Mouse (Mus musculus) hindbrain, embryonic 11.5 days (tissue): ENCODE results near the gene Ninl. TPM values are rescaled to one million over a fixed set of nuclear protein-coding genes. Genes with fewer than 3 reads are reported as not detected.
"Not testable (repeated sequence)": the region's sequence is repeated elsewhere in the genome, so short reads cannot be mapped to it uniquely, and the experiment has no call there.

Experiments used
- ATAC-seq: fragments of 200-750 bp; cut with Nextera tagmentation; 2 replicates; pipeline ENCODE4 v1.8.0; 2017; ENCODE audit warnings: mild to moderate bottlenecking, moderate TSS enrichment, moderate library complexity; ENCODE audit not compliant: low FRiP score
- DNase-seq: peaks from one replicate; pipeline ENCODE4 v3.0.0-alpha.2; 2015; ENCODE audit warnings: low spot score
- H3K27ac ChIP-seq: fragments of 300-500 bp; sonication (generic); 2 replicates; pipeline ENCODE4 v1.5.1; 2014; ENCODE audit warnings: mild to moderate bottlenecking, low read depth, low read length
- H3K27me3 ChIP-seq: fragments of 300-500 bp; sonication (generic); 2 replicates; pipeline ENCODE4 v1.6.1; 2014; ENCODE audit warnings: mild to moderate bottlenecking, low read length, moderate library complexity, mixed read lengths; ENCODE audit not compliant: control insufficient read depth, insufficient read depth
- H3K36me3 ChIP-seq: fragments of 300-500 bp; sonication (generic); 2 replicates; pipeline ENCODE4 v1.6.1; 2014; ENCODE audit warnings: mild to moderate bottlenecking, low read length, moderate library complexity, mixed read lengths; ENCODE audit not compliant: control insufficient read depth, insufficient read depth
- H3K4me1 ChIP-seq: fragments of 300-500 bp; sonication (generic); replicated peaks from 2 replicates; pipeline ENCODE4 v1.6.1; 2014; ENCODE audit warnings: low read length, mixed read lengths; ENCODE audit not compliant: control insufficient read depth, insufficient read depth
- H3K4me2 ChIP-seq: fragments of 300-500 bp; sonication (generic); replicated peaks from 2 replicates; pipeline ENCODE4 v1.6.1; 2014; ENCODE audit warnings: mild to moderate bottlenecking, low read depth, low read length
- H3K4me3 ChIP-seq: fragments of 300-500 bp; sonication (generic); 2 replicates; pipeline ENCODE4 v1.5.1; 2014; ENCODE audit warnings: low read depth, low read length
- H3K9ac ChIP-seq: fragments of 300-500 bp; sonication (generic); 2 replicates; pipeline ENCODE4 v1.6.1; 2014; ENCODE audit warnings: low read depth, low read length
- H3K9me3 ChIP-seq: fragments of 300-500 bp; sonication (generic); 2 replicates; pipeline ENCODE4 v1.6.1; 2016; ENCODE audit warnings: low read length; ENCODE audit not compliant: control insufficient read depth
- WGBS: fragments of 180-500 bp; shearing (Covaris S2); extraction: QIAGEN DNeasy Blood & Tissue Kit; methylation state at CpG from one replicate; pipeline ENCODE4 v1.1.7; 2014; 5-methylcytosine and 5-hydroxymethylcytosine counted together
- polyA plus RNA-seq: library from polyadenylated mRNA; unstranded; fragments of >200 nt; fragmentation: Nextera tagmentation; extraction: Ambion mirVana; gene quantifications from 2 replicates; pipeline ENCODE4 v1.2.1, GENCODE M21; 2014

The Ninl gene
- polyA plus RNA-seq, 1 experiment from 2014 or later: 10.9 TPM

DNA sequence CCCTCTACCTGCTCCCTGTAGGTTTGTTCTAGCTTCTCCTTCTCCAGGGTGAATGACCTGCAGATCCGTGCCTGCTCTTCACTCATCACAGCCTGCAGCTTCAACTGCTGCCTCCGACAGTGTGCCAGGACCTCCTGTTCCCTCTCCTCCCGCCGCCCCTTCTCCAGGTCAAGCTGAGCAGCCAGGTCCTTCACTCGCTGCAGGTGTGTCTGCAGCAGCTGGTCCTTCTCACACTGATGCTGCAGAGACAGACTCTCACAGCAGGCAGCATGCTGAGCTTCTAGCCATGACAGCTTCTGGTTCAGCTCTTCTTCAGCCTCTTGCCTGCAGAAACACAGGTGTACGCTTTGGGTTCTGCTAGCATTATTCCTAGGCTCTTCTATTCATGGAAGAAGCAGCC lies 89.1 kb downstream of the Ninl start:
- H3K9ac ChIP-seq: no peak overlapping the region
- WGBS: 91% methylated on average over 6 of the region's 6 CpGs
- no peak for DNase-seq
- no peak overlapping the region for H3K4me2 ChIP-seq
- H3K9me3 ChIP-seq: no peaks in the 10 kb centered on the region
- no peaks in the 10 kb centered on the region for H3K27me3 ChIP-seq
- H3K4me1 ChIP-seq: no peaks in the 10 kb centered on the region
- ATAC-seq: no peak
- peaks cover 4% of the 10 kb centered on the region; the same call in 1 of the 2 replicates for H3K36me3 ChIP-seq
- no peak overlapping the region for H3K4me3 ChIP-seq
- H3K27ac ChIP-seq: no peak overlapping the region

- H3K4me3 ChIP-seq: no peak overlapping the region
- peaks cover 4% of the 10 kb centered on the region; the same call in 1 of the 2 replicates for H3K36me3 ChIP-seq
- H3K9ac ChIP-seq: no peak overlapping the region
- no peak overlapping the region for H3K4me2 ChIP-seq
- ATAC-seq: no peak
- 91% methylated on average over 3 of the region's 3 CpGs for WGBS
- DNase-seq: no peak
- H3K4me1 ChIP-seq: no peaks in the 10 kb centered on the region
- H3K9me3 ChIP-seq: no peaks in the 10 kb centered on the region
- H3K27me3 ChIP-seq: no peaks in the 10 kb centered on the region
- no peak overlapping the region for H3K27ac ChIP-seq
Measured at GRCm38 (mm10) chr2:150949652-150950051, 89.5 kb downstream of the Ninl start.

DNA sequence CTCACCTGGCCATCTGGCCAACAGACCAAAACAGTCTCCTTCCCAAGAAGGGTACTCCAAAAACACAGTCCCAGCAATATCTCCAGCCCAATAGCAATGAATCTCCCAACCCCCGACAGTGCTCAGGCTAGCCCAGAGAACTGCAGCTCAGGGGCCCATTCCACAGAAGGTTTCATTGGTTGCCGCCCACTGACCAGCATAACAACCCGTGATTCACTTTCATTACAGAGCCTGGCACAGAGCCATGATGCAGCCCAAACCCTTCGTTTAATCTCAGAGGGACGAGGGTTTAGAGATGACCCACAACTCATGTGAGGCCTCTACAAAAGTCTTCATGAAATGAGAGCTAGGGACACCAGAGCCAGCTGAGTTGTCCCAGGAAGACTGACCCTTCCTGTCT lies 90.4 kb downstream of the Ninl start:
- no peaks in the 10 kb centered on the region for H3K27me3 ChIP-seq
- H3K27ac ChIP-seq: no peak overlapping the region
- no peak overlapping the region for H3K4me3 ChIP-seq
- no peaks in the 10 kb centered on the region for H3K4me1 ChIP-seq
- H3K9me3 ChIP-seq: no peaks in the 10 kb centered on the region
- WGBS: 92% methylated on average over 5 of the region's 5 CpGs
- DNase-seq: no peak
- H3K4me2 ChIP-seq: no peak overlapping the region
- ATAC-seq: no peak
- H3K9ac ChIP-seq: no peak overlapping the region
- 0 out of 2 replicates have a peak, but pooled peaks cover 4% of the 10 kb centered on the region for H3K36me3 ChIP-seq

- DNase-seq, H3K4me3 ChIP-seq, H3K27ac ChIP-seq, H3K36me3 ChIP-seq, H3K4me2 ChIP-seq, H3K9me3 ChIP-seq, H3K9ac ChIP-seq, ATAC-seq, H3K4me1 ChIP-seq, H3K27me3 ChIP-seq: not testable (repeated sequence)
- WGBS: 92% methylated on average over 12 of the region's 12 CpGs
Measured at GRCm38 (mm10) chr2:150947880-150948611, 91.1 kb downstream of the Ninl start.

DNA sequence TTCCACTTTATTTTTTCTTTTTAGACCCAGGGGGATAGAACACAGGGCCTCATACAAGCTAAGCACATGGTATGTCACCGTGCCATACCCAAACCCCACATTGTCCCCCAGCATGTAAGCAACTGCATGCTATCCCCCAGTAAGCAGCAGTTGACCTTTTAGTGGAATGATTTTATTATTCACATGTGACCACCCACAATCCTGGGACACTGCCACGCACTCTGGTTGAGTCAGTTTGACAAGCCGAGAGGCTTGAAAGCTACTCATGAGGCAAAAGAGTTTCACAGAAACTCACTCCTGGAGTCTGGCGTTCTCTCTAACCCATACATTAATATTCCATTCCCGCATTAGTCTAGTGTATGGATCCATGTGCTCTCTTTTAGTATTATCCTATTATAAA lies 91.8 kb downstream of the Ninl start:
- WGBS: 93% methylated on average over 5 of the region's 5 CpGs
- not testable (repeated sequence) for H3K36me3 ChIP-seq, H3K27me3 ChIP-seq, DNase-seq, H3K4me2 ChIP-seq, ATAC-seq, H3K9ac ChIP-seq, H3K4me3 ChIP-seq, H3K27ac ChIP-seq, H3K4me1 ChIP-seq, H3K9me3 ChIP-seq

DNA sequence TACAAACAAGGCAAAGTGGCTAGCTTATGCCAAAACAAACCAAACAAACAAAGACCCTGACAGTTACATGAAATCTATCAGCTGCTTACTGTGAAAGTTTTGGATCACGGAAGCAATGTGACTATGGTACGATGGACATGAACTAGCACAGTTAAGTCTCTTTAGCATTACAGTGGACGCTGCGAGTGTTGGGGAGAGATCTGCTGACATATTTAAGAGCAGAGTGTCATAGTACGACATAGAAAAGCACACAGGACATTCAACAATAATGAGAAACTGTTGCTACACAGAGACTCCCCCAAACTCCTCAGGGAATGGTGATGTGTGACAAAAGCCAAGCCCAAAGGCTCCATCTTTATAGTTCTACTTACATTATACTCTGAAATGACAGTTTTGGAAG lies 95.2 kb downstream of the Ninl start:
- ATAC-seq (no peak), DNase-seq (no peak)
- H3K4me2 ChIP-seq: no peak overlapping the region
- H3K9ac ChIP-seq: no peak overlapping the region
- no peaks in the 10 kb centered on the region for H3K27me3 ChIP-seq
- H3K9me3 ChIP-seq: no peaks in the 10 kb centered on the region
- no peak overlapping the region for H3K4me3 ChIP-seq
- 93% methylated on average over 5 of the region's 5 CpGs for WGBS
- no peaks in the 10 kb centered on the region for H3K4me1 ChIP-seq
- no peak overlapping the region for H3K27ac ChIP-seq
- 0 out of 2 replicates have a peak, but pooled peaks cover 2% of the 10 kb centered on the region for H3K36me3 ChIP-seq

DNA sequence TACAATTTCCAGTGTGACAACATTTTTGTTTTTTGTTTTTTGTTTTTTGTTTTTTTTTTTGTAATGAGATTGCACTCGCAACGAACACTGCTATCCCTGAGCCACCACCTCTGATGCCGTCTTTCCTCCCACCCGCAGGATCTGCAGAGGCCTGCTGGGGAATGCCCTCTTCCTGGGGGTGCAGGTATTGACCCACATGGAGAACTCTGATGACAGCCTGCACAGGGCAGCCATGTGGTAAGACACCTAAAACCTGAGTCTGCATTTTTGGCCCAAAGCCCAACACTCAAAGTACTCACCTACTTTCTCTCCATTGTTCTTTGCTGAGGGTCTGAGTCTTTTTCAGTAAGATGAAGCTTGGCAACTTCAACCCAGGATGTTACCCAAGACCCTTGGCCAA lies 104.5 kb downstream of the Ninl start:
- peaks cover 8% of the 10 kb centered on the region; the same call in 1 of the 2 replicates for H3K36me3 ChIP-seq
- H3K9me3 ChIP-seq: no peaks in the 10 kb centered on the region

GRCm38 (mm10) chr2:150933482-150933881 lies 105.7 kb downstream of the Ninl start:
- Histone ChIP-seq H3K36me3 (peaks cover 8% of the 10 kb centered on the region; the same call in 1 of the 2 replicates), H3K27me3 (no peaks in the 10 kb centered on the region), H3K9ac (no peak overlapping the region), H3K27ac (no peak overlapping the region), H3K4me3 (no peak overlapping the region), H3K4me2 (no peak overlapping the region), H3K9me3 (no peaks in the 10 kb centered on the region), H3K4me1 (no peaks in the 10 kb centered on the region)
- ATAC-seq (no peak), DNase-seq (no peak)
- WGBS: 84% methylated on average over 19 of the region's 19 CpGs

More for the DNA sequence above, 104.5 kb downstream of the Ninl start:
- Histone ChIP-seq H3K27ac (no peak overlapping the region), H3K4me1 (no peaks in the 10 kb centered on the region), H3K4me2 (no peak overlapping the region), H3K27me3 (no peaks in the 10 kb centered on the region), H3K4me3 (no peak overlapping the region), H3K9ac (no peak overlapping the region)
- 98% methylated on average over 4 of the region's 4 CpGs for WGBS
- ATAC-seq (no peak), DNase-seq (no peak)

- Histone ChIP-seq H3K9ac (no peak overlapping the region), H3K9me3 (no peaks in the 10 kb centered on the region), H3K27me3 (no peaks in the 10 kb centered on the region), H3K4me3 (no peak overlapping the region), H3K4me1 (no peaks in the 10 kb centered on the region), H3K27ac (no peak overlapping the region), H3K4me2 (no peak overlapping the region), H3K36me3 (peaks cover 6% of the 10 kb centered on the region; the same call in 1 of the 2 replicates)
- no peak for ATAC-seq
- 68% methylated on average over 3 of the region's 3 CpGs for WGBS
- DNase-seq: no peak
Measured at GRCm38 (mm10) chr2:150930806-150931205, 108.4 kb downstream of the Ninl start.
